Mouse (Mus musculus) regulatory T cell (primary cell): ENCODE measurements around the gene Nox3.

ENCODE experiments used
- in situ Hi-C: fragments of 300-600 bp; cut with MboI, MseI; formaldehyde crosslinking; loops from one replicate; pipeline ENCODE4 v1.15.1; 2025; ENCODE audit warnings: high pct_unique_total_duplicates

Gene Nox3

GRCm38 (mm10) chr17:3610307-3610754 is 85.7 kb downstream of the Nox3 start:
- in situ Hi-C loops: no loop called here

DNA sequence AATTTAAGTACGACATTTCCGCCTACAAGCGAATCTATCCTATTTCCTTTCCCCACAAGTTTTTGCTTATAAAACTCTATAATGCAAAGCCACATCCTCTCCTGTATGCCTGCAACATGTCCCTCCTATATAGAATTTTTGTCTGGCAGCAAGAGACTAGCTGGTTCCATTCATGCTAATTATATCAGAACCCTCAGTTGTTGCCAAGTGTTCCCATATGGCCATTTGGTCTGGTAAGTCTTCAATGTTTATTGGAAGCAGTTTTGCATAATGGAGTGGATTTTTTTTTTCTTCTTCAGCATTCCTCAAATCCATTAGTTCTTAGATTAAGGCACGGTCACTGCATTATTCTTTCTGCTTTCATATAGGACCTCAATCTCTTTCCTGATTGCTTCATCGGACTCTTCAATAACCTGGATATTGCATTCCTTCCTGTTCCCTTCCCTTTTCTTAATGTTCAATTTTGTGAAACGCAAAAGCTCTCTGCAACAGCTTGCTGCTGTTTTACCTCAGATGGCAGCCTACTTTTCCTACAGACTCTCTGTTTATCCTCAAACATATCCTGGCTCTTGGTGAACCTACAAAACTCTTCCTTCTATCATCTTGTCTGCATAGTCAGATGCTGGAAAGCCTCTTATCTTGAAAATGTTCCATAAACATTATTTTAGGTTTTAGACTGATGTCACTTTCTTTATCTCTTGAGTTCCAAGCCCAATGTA is 92.9 kb downstream of the Nox3 start:
- in situ Hi-C loops: no loop called here

DNA sequence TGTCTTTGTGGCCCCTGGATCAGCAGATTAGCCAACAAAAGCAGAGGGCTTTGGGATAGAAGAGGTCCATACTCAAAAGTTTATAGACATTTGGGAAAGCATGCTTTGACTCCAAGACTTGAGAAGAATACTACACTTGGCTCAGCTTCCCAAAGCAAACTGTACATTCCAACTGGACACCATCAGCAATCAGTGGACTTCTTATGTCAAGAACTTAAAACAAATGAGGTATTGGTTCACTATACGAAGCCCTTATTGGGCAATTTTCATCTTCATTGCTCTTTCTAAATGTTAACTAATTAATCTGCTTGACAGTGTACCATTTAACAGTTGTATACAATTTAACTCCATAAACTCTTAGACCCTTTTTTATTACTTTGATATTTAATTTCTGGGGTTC is 97.7 kb downstream of the Nox3 start:
- in situ Hi-C loops: no loop called here

- in situ Hi-C loops: no loop called here
Measured at GRCm38 (mm10) chr17:3597866-3598265, 98.2 kb downstream of the Nox3 start.

DNA sequence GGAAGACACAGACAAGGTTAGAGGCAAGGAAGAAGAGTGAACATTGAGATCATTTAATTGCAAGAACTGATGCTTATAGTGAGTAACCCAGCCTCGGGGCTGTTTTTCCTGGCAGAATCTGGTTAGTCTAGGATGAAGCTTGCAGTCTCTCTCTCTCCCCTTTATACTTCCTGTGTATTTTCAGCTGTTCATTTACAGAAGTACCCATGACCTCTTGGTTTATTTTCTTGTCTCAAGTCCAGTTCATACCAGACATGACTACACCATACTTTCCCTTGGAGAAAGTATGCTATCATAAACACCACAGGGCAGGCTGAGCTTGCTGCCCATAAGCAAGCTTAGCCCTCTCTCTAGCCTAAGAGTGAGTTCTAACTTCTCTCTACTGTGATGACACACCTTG is 98.9 kb downstream of the Nox3 start:
- in situ Hi-C loops: no loop called here
